Mouse (Mus musculus) heart, embryonic 13.5 days (tissue): ENCODE data around the gene Tekt5. TPM values are rescaled to one million over a fixed set of nuclear protein-coding genes. Genes with fewer than 3 reads are reported as not detected.
A peak's percentile ranks its signal among the peaks of the same experiment; 100 is the strongest.

Experiments
- ATAC-seq: fragments of 200-750 bp; cut with Nextera tagmentation; 2 replicates; pipeline ENCODE4 v1.8.0; 2017; ENCODE audit warnings: moderate TSS enrichment; ENCODE audit not compliant: insufficient number of reproducible peaks, low FRiP score, low TSS enrichment; ENCODE audit errors: extremely low read depth
- H3K27ac ChIP-seq: fragments of 300-500 bp; sonication (generic); replicated peaks from 2 replicates; pipeline ENCODE4 v1.5.1; 2015; ENCODE audit warnings: moderate library complexity, mild to moderate bottlenecking, inconsistent platforms
- H3K27me3 ChIP-seq: fragments of 300-500 bp; sonication (generic); replicated peaks from 2 replicates; pipeline ENCODE4 v1.6.1; 2015; ENCODE audit warnings: mild to moderate bottlenecking, inconsistent platforms
- H3K36me3 ChIP-seq: fragments of 300-500 bp; sonication (generic); 2 replicates; pipeline ENCODE4 v1.6.1; 2015; ENCODE audit warnings: mild to moderate bottlenecking, inconsistent platforms
- H3K4me1 ChIP-seq: fragments of 300-500 bp; sonication (generic); 2 replicates; pipeline ENCODE4 v1.6.1; 2015; ENCODE audit warnings: inconsistent platforms
- H3K4me2 ChIP-seq: fragments of 300-500 bp; sonication (generic); 2 replicates; pipeline ENCODE4 v1.6.1; 2015; ENCODE audit warnings: inconsistent platforms, mild to moderate bottlenecking, moderate library complexity
- H3K4me3 ChIP-seq: fragments of 300-500 bp; sonication (generic); 2 replicates; pipeline ENCODE4 v1.5.1; 2015; ENCODE audit warnings: moderate library complexity, mild to moderate bottlenecking, inconsistent platforms
- H3K9ac ChIP-seq: fragments of 300-500 bp; sonication (generic); 2 replicates; pipeline ENCODE4 v1.6.1; 2015; ENCODE audit warnings: inconsistent platforms, mild to moderate bottlenecking, moderate library complexity
- H3K9me3 ChIP-seq: fragments of 300-500 bp; sonication (generic); 2 replicates; pipeline ENCODE4 v1.6.1; 2016; ENCODE audit warnings: inconsistent platforms
- WGBS: fragments of 180-500 bp; shearing (Covaris S2); methylation state at CpG from one replicate; pipeline ENCODE4 v1.1.7; 2015; ENCODE audit warnings: mixed read lengths; 5-methylcytosine and 5-hydroxymethylcytosine counted together
- polyA plus RNA-seq: library from polyadenylated mRNA; unstranded; fragments of >200 nt; fragmentation: Nextera tagmentation; extraction: Ambion mirVana; gene quantifications from 2 replicates; pipeline ENCODE4 v1.2.1, GENCODE M21; 2015

The Tekt5 gene
- polyA plus RNA-seq, 1 experiment from 2014 or later: 0.33 TPM

- H3K9ac ChIP-seq: no peak overlapping the region
- no peaks in the 10 kb centered on the region for H3K9me3 ChIP-seq
- H3K27me3 ChIP-seq: peaks cover 5% of the 10 kb centered on the region; the same call in 1 of the 2 replicates
- no peak overlapping the region for H3K4me2 ChIP-seq
- no peak for ATAC-seq
- H3K4me3 ChIP-seq: no peak overlapping the region
- peaks cover 49% of the 10 kb centered on the region for H3K4me1 ChIP-seq
- no peaks in the 10 kb centered on the region for H3K36me3 ChIP-seq
- peak overlapping the region; percentile 61 for H3K27ac ChIP-seq
These were observed 40.3 kb downstream of the Tekt5 start for GRCm38 (mm10) chr16:10355004-10355403.

GRCm38 (mm10) chr16:10351050-10351636 lies 44.1 kb downstream of the Tekt5 start:
- no peaks in the 10 kb centered on the region for H3K9me3 ChIP-seq
- no peaks in the 10 kb centered on the region for H3K27me3 ChIP-seq
- H3K4me2 ChIP-seq: peak overlapping the region; percentile 42
- H3K9ac ChIP-seq: 0 out of 2 replicates have a peak overlapping the region, but pooled peaks have one; percentile 26
- WGBS: 32% methylated on average over 9 of the region's 9 CpGs
- no peak for ATAC-seq
- no peaks in the 10 kb centered on the region for H3K36me3 ChIP-seq
- H3K27ac ChIP-seq: 0 out of 2 replicates have a peak overlapping the region, but pooled peaks have one; percentile 2
- peaks cover 54% of the 10 kb centered on the region for H3K4me1 ChIP-seq
- no peak overlapping the region for H3K4me3 ChIP-seq

- no peak for ATAC-seq
- H3K36me3 ChIP-seq: no peaks in the 10 kb centered on the region
- 48% methylated on average over 5 of the region's 10 CpGs for WGBS
- H3K4me2 ChIP-seq: 0 out of 2 replicates have a peak overlapping the region, but pooled peaks have one; percentile 14
- peak overlapping the region; percentile 86 for H3K27ac ChIP-seq
- H3K4me1 ChIP-seq: peaks cover 41% of the 10 kb centered on the region
- no peaks in the 10 kb centered on the region for H3K27me3 ChIP-seq
- 0 out of 2 replicates have a peak overlapping the region, but pooled peaks have one; percentile 29 for H3K9ac ChIP-seq
- H3K4me3 ChIP-seq: no peak overlapping the region
- H3K9me3 ChIP-seq: no peaks in the 10 kb centered on the region
These were observed 45.4 kb downstream of the Tekt5 start for GRCm38 (mm10) chr16:10349876-10350275.

GRCm38 (mm10) chr16:10349436-10349835 lies 45.9 kb downstream of the Tekt5 start:
- H3K4me2 ChIP-seq: 0 out of 2 replicates have a peak overlapping the region, but pooled peaks have one; percentile 14
- H3K9ac ChIP-seq: peak overlapping the region; percentile 29; the same call in 1 of the 2 replicates
- ATAC-seq: no peak
- no peaks in the 10 kb centered on the region for H3K9me3 ChIP-seq
- no peaks in the 10 kb centered on the region for H3K36me3 ChIP-seq
- 34% methylated on average over 5 of the region's 5 CpGs for WGBS
- H3K27me3 ChIP-seq: no peaks in the 10 kb centered on the region
- H3K27ac ChIP-seq: peak overlapping the region; percentile 86
- no peak overlapping the region for H3K4me3 ChIP-seq
- H3K4me1 ChIP-seq: peaks cover 36% of the 10 kb centered on the region

GRCm38 (mm10) chr16:10347551-10347950 lies 47.7 kb downstream of the Tekt5 start:
- H3K27ac ChIP-seq: no peak overlapping the region
- no peaks in the 10 kb centered on the region for H3K36me3 ChIP-seq
- H3K9ac ChIP-seq: no peak overlapping the region
- no peaks in the 10 kb centered on the region for H3K27me3 ChIP-seq
- no peak for ATAC-seq
- no peak overlapping the region for H3K4me2 ChIP-seq
- peaks cover 34% of the 10 kb centered on the region for H3K4me1 ChIP-seq
- no peak overlapping the region for H3K4me3 ChIP-seq
- H3K9me3 ChIP-seq: no peaks in the 10 kb centered on the region
- 81% methylated on average over 7 of the region's 7 CpGs for WGBS

GRCm38 (mm10) chr16:10341110-10341509 lies 54.2 kb downstream of the Tekt5 start:
- no peaks in the 10 kb centered on the region for H3K27me3 ChIP-seq
- WGBS: 65% methylated on average over 4 of the region's 4 CpGs
- no peaks in the 10 kb centered on the region for H3K36me3 ChIP-seq
- H3K9ac ChIP-seq: no peak overlapping the region
- no peak overlapping the region for H3K4me3 ChIP-seq
- H3K27ac ChIP-seq: no peak overlapping the region
- H3K4me1 ChIP-seq: peaks cover 29% of the 10 kb centered on the region
- H3K9me3 ChIP-seq: no peaks in the 10 kb centered on the region
- no peak overlapping the region for H3K4me2 ChIP-seq
- ATAC-seq: no peak

GRCm38 (mm10) chr16:10339930-10340329 lies 55.4 kb downstream of the Tekt5 start:
- WGBS: 88% methylated on average over 10 of the region's 10 CpGs
- Histone ChIP-seq H3K27me3 (no peaks in the 10 kb centered on the region), H3K4me2 (no peak overlapping the region), H3K9ac (no peak overlapping the region), H3K4me1 (peaks cover 29% of the 10 kb centered on the region), H3K36me3 (no peaks in the 10 kb centered on the region), H3K4me3 (no peak overlapping the region), H3K9me3 (no peaks in the 10 kb centered on the region), H3K27ac (no peak overlapping the region)
- no peak for ATAC-seq

GRCm38 (mm10) chr16:10338601-10339000 lies 56.7 kb downstream of the Tekt5 start:
- H3K9ac ChIP-seq: no peak overlapping the region

GRCm38 (mm10) chr16:10337422-10338197 lies 57.7 kb downstream of the Tekt5 start:
- Histone ChIP-seq H3K36me3 (no peaks in the 10 kb centered on the region), H3K27me3 (no peaks in the 10 kb centered on the region), H3K4me3 (no peak overlapping the region), H3K4me1 (peaks cover 29% of the 10 kb centered on the region), H3K9me3 (no peaks in the 10 kb centered on the region), H3K9ac (no peak overlapping the region; the same call in 1 of the 2 replicates), H3K27ac (peak overlapping the region; percentile 62), H3K4me2 (no peak overlapping the region)
- no peak for ATAC-seq
- 41% methylated on average over 13 of the region's 13 CpGs for WGBS

More at GRCm38 (mm10) chr16:10338601-10339000, 56.7 kb downstream of the Tekt5 start:
- no peak overlapping the region for H3K4me3 ChIP-seq
- no peak overlapping the region for H3K4me2 ChIP-seq
- no peak for ATAC-seq
- H3K27me3 ChIP-seq: no peaks in the 10 kb centered on the region
- 79% methylated on average over 5 of the region's 5 CpGs for WGBS
- H3K9me3 ChIP-seq: no peaks in the 10 kb centered on the region
- peak overlapping the region; percentile 62 for H3K27ac ChIP-seq
- H3K36me3 ChIP-seq: no peaks in the 10 kb centered on the region
- H3K4me1 ChIP-seq: peaks cover 29% of the 10 kb centered on the region

- Histone ChIP-seq H3K4me3 (no peak overlapping the region), H3K4me1 (peaks cover 27% of the 10 kb centered on the region), H3K27ac (peak overlapping the region; percentile 62), H3K36me3 (no peaks in the 10 kb centered on the region), H3K27me3 (no peaks in the 10 kb centered on the region), H3K9me3 (no peaks in the 10 kb centered on the region), H3K4me2 (no peak overlapping the region), H3K9ac (no peak overlapping the region)
- no peak for ATAC-seq
- 84% methylated on average over 19 of the region's 19 CpGs for WGBS
These were observed 58.6 kb downstream of the Tekt5 start for GRCm38 (mm10) chr16:10336454-10337421.

- H3K9me3 ChIP-seq: no peaks in the 10 kb centered on the region
- no peak overlapping the region for H3K4me3 ChIP-seq
- no peak for ATAC-seq
- H3K27ac ChIP-seq: no peak overlapping the region
- no peak overlapping the region for H3K4me2 ChIP-seq
- H3K36me3 ChIP-seq: no peaks in the 10 kb centered on the region
- H3K27me3 ChIP-seq: 0 out of 2 replicates have a peak, but pooled peaks cover 5% of the 10 kb centered on the region
- H3K4me1 ChIP-seq: peaks cover 21% of the 10 kb centered on the region
- 74% methylated on average over 2 of the region's 2 CpGs for WGBS
- no peak overlapping the region for H3K9ac ChIP-seq
These were observed 59.3 kb downstream of the Tekt5 start for GRCm38 (mm10) chr16:10335953-10336352.
